Mouse (Mus musculus): ENCODE results near the gene Tinf2.

DNA sequence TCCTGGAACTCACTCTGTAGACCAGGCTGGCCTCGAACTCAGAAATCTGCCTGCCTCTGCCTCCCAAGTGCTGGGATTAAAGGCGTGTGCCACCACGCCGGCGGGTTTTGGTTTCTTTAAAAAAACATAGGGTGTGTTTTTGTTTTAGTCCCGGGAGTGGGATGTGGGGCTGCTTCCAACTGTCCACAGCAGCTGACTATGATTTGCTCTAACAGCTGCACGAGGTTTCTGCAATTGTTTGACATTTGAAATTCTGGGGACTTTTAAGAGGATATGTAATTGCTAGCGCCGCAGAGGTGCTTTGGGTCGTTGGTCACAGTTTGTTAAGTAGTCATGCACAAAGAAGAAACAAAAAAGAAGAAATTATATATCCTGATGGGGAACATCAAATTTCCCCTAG lies 7.8 kb upstream of the Tinf2 start:
- TF ChIP-seq CTCF (IDR thresholded peaks at IDR 0.05; ENCODE audit: low read depth): no peak
- TF ChIP-seq EP300 (optimal IDR thresholded peaks at IDR 0.05): no peak
